Mouse (Mus musculus) forebrain, postnatal 0 days (tissue): ENCODE data around the gene Atf6. TPM values are rescaled to one million over a fixed set of nuclear protein-coding genes. Genes with fewer than 3 reads are reported as not detected.

Experiments
- ATAC-seq: fragments of 200-750 bp; cut with Nextera tagmentation; 2 replicates; pipeline ENCODE4 v1.8.0; 2017; ENCODE audit warnings: mild to moderate bottlenecking, moderate library complexity
- DNase-seq: peaks from one replicate; pipeline ENCODE4 v3.0.0-alpha.2; 2015
- H3K27ac ChIP-seq: fragments of 300-500 bp; sonication (generic); 2 replicates; pipeline ENCODE4 v1.5.1; 2014; ENCODE audit warnings: low read depth, mild to moderate bottlenecking, antibody characterized with exemption, low read length, moderate library complexity, mixed read lengths
- H3K27me3 ChIP-seq: fragments of 300-500 bp; sonication (generic); 2 replicates; pipeline ENCODE4 v1.6.1; 2014; ENCODE audit warnings: mild to moderate bottlenecking, low read length, mixed read lengths; ENCODE audit not compliant: insufficient read depth
- H3K36me3 ChIP-seq: fragments of 300-500 bp; sonication (generic); 2 replicates; pipeline ENCODE4 v1.6.1; 2014; ENCODE audit warnings: mild to moderate bottlenecking, moderate library complexity; ENCODE audit not compliant: insufficient read depth
- H3K4me1 ChIP-seq: fragments of 300-500 bp; sonication (generic); 2 replicates; pipeline ENCODE4 v1.6.1; 2014; ENCODE audit warnings: antibody characterized with exemption; ENCODE audit not compliant: insufficient read depth
- H3K4me2 ChIP-seq: fragments of 300-500 bp; sonication (generic); 2 replicates; pipeline ENCODE4 v1.6.1; 2014; ENCODE audit warnings: low read depth, mild to moderate bottlenecking, moderate library complexity
- H3K4me3 ChIP-seq: fragments of 300-500 bp; sonication (generic); 2 replicates; pipeline ENCODE4 v1.5.1; 2014; ENCODE audit warnings: low read depth, low read length, mixed read lengths
- H3K9ac ChIP-seq: fragments of 300-500 bp; sonication (generic); 2 replicates; pipeline ENCODE4 v1.6.1; 2014; ENCODE audit warnings: mild to moderate bottlenecking
- H3K9me3 ChIP-seq: fragments of 300-500 bp; sonication (generic); 2 replicates; pipeline ENCODE4 v1.6.1; 2016; ENCODE audit warnings: low read length
- CTCF ChIP-seq: sonication (generic); IDR thresholded peaks from 2 replicates; pipeline ENCODE4 v1.5.1; 2016; ENCODE audit warnings: antibody characterized with exemption, control low read depth, low read depth
- WGBS: fragments of 180-500 bp; shearing (Covaris S2); extraction: QIAGEN DNeasy Blood & Tissue Kit; methylation state at CpG from one replicate; pipeline ENCODE4 v1.1.7; 2014; 5-methylcytosine and 5-hydroxymethylcytosine counted together
- polyA plus RNA-seq: library from polyadenylated mRNA; unstranded; fragments of >200 nt; fragmentation: Nextera tagmentation; extraction: Ambion mirVana; gene quantifications from 2 replicates; pipeline ENCODE4 v1.2.1, GENCODE M21; 2015
- total RNA-seq: library from RNA; depleted of rRNA; stranded (reverse); fragments of >200 nt; gene quantifications from 2 replicates; pipeline ENCODE4 v1.2.3, GENCODE M21; 2014

Atf6 gene
- total and polyA plus RNA-seq, 2 experiments from 2014 or later: 5.3 to 18.1 TPM

GRCm38 (mm10) chr1:170694821-170695291, 172.7 kb downstream of the Atf6 start:
- Histone ChIP-seq H3K27ac (no peak overlapping the region), H3K9ac (no peak overlapping the region), H3K4me2 (no peak overlapping the region), H3K36me3 (no peaks in the 10 kb centered on the region), H3K4me1 (no peaks in the 10 kb centered on the region), H3K9me3 (no peaks in the 10 kb centered on the region), H3K4me3 (no peak overlapping the region), H3K27me3 (no peaks in the 10 kb centered on the region)
- ATAC-seq (no peak; the same call in 1 of the 2 replicates), DNase-seq (no peak)
- WGBS: 61% methylated on average over 5 of the region's 5 CpGs
- no peak for TF ChIP-seq CTCF

DNA sequence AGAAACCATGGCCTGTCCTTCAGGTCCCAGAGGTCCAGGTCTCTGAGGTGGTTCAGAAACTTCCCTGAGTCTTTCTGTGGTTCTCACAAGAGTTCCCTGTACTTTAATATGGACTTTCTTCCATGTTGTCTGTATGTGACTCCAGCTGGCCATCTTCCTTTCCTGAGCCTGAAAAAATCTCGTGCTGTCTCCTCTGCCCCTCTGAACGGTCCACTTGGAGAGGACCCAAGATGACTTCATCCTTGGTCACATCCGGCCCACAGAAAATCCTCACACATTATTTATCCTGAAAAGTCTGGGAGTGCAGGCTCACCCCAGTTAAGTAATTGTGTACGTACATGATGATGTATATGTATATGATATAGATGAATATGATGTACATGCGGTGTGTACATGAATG, 176.3 kb downstream of the Atf6 start:
- Histone ChIP-seq H3K4me2 (no peak overlapping the region), H3K27ac (no peak overlapping the region), H3K9me3 (no peaks in the 10 kb centered on the region), H3K27me3 (no peaks in the 10 kb centered on the region), H3K36me3 (no peaks in the 10 kb centered on the region), H3K9ac (no peak overlapping the region), H3K4me1 (no peaks in the 10 kb centered on the region), H3K4me3 (no peak overlapping the region)
- no peak for TF ChIP-seq CTCF
- WGBS: 86% methylated on average over 5 of the region's 5 CpGs
- no peak for DNase-seq
- ATAC-seq: no peak

DNA sequence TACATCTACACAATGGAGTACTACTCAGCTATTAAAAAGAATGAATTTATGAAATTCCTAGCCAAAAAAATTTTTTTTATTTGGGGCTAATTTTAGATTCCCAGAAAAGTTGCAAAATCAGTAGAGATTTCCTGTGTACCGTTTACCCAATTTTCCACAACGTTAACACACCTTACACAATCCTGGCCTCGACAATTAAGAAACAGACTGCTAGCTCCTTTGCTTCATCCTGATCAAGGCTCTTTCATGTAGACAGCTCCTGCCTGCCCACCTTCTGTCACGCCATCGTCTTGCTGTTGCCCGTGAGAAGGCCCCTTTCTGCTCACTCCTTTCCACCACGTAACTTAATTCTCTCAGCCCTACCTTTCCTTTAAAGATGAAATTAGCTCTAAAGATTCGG, 177.8 kb downstream of the Atf6 start:
- no peaks in the 10 kb centered on the region for H3K27me3 ChIP-seq
- ATAC-seq (no peak), DNase-seq (no peak)
- no peak overlapping the region for H3K27ac ChIP-seq
- 97% methylated on average over 8 of the region's 8 CpGs for WGBS
- H3K36me3 ChIP-seq: no peaks in the 10 kb centered on the region
- H3K4me3 ChIP-seq: no peak overlapping the region
- no peak overlapping the region for H3K9ac ChIP-seq
- H3K4me1 ChIP-seq: no peaks in the 10 kb centered on the region
- no peak for TF ChIP-seq CTCF
- no peaks in the 10 kb centered on the region for H3K9me3 ChIP-seq
- no peak overlapping the region for H3K4me2 ChIP-seq

DNA sequence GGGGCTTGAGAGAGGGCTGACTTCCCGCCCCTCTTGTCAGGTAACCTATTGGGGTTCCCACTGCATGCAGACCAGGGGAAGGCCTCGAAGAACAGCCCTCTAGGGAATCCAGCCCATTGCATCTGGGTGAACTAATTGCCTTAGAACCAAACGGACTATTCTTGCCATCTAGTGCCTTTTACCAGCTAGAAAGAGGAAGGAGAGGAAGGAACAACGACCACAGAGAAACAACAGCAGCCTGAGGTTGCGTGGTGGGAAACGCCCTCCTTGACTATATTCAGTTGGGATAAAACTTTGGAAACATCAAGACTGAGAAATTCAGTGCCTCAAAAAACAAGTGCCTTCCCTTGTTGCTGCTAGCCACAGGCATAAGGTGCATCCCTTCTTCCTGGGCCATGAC, 183.7 kb downstream of the Atf6 start:
- H3K4me1 ChIP-seq: no peaks in the 10 kb centered on the region
- no peak for ATAC-seq

DNA sequence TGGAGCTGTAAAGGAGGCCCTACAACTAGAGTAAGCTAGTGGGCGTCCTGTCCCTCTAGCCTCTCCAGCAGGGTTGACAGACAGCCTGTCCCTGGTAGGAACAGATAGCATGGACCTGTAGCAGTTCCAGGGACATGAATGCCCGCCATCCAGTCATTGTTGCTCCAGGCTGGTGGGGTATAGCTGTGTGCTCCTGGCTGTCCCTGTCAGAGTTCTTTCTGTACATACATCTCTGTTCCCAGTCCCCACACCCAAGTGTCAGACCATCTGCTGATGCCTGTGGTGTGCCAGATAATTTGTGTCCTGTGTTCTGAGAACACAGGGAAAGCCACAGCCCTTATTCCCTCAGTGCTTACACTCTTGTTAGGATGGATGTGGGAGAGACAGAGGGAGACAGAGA, 187.9 kb downstream of the Atf6 start:
- H3K27ac ChIP-seq: no peak overlapping the region
- WGBS: 53% methylated on average over 2 of the region's 2 CpGs
- H3K9me3 ChIP-seq: no peaks in the 10 kb centered on the region
- DNase-seq (no peak), ATAC-seq (peak; percentile 20; the same call in 1 of the 2 replicates)
- no peak overlapping the region for H3K4me2 ChIP-seq
- H3K27me3 ChIP-seq: no peaks in the 10 kb centered on the region
- H3K4me1 ChIP-seq: no peaks in the 10 kb centered on the region
- no peak overlapping the region for H3K4me3 ChIP-seq
- no peak for TF ChIP-seq CTCF
- H3K36me3 ChIP-seq: peaks cover 13% of the 10 kb centered on the region
- no peak overlapping the region for H3K9ac ChIP-seq

More for the DNA sequence above, 183.7 kb downstream of the Atf6 start:
- no peaks in the 10 kb centered on the region for H3K27me3 ChIP-seq
- H3K4me2 ChIP-seq: no peak overlapping the region
- H3K4me3 ChIP-seq: no peak overlapping the region
- no peak for DNase-seq
- WGBS: 90% methylated on average over 6 of the region's 6 CpGs
- H3K36me3 ChIP-seq: peaks cover 13% of the 10 kb centered on the region
- H3K9ac ChIP-seq: no peak overlapping the region
- H3K27ac ChIP-seq: no peak overlapping the region
- H3K9me3 ChIP-seq: no peaks in the 10 kb centered on the region
- no peak for TF ChIP-seq CTCF

- Histone ChIP-seq H3K4me2 (no peak overlapping the region), H3K4me1 (no peaks in the 10 kb centered on the region), H3K27ac (no peak overlapping the region), H3K4me3 (no peak overlapping the region), H3K9me3 (no peaks in the 10 kb centered on the region), H3K9ac (no peak overlapping the region), H3K36me3 (peaks cover 13% of the 10 kb centered on the region), H3K27me3 (no peaks in the 10 kb centered on the region)
- 75% methylated on average over 4 of the region's 4 CpGs for WGBS
- ATAC-seq (no peak), DNase-seq (no peak)
- no peak for TF ChIP-seq CTCF
These were observed 188.7 kb downstream of the Atf6 start for GRCm38 (mm10) chr1:170678861-170679260.

DNA sequence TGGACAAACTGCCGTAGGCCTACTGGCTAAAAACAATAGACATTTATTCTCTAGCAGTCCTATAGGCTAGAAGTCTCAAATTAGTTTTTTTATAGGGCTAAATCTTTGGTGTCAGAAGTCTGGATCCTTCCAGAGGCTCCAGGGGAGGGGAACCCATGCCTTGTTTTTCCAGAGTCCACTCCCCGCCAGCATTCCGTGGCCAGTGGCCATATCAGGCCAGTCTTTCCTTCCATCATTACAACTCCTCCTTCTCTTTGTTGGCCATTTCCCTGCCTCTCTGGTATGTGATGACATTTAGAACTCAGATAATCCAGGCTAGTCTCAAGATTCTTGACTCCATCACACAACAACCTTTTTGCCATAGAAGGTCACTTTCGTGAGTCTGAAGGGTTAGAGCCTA, 189.9 kb downstream of the Atf6 start:
- TF ChIP-seq CTCF: no peak
- ATAC-seq (no peak), DNase-seq (no peak)
- 90% methylated on average over 4 of the region's 4 CpGs for WGBS
- Histone ChIP-seq H3K27me3 (no peaks in the 10 kb centered on the region), H3K9me3 (no peaks in the 10 kb centered on the region), H3K4me2 (no peak overlapping the region), H3K9ac (no peak overlapping the region), H3K27ac (no peak overlapping the region), H3K4me3 (no peak overlapping the region), H3K4me1 (no peaks in the 10 kb centered on the region), H3K36me3 (peaks cover 13% of the 10 kb centered on the region)
